ENCODE assay signal across 29 mouse cellular contexts in genomic region chr15:41984267-41984666, GRCm38 (mm10).
DNase-seq lines count a peak whose midpoint lies in the region; ATAC-seq lines count a peak whose summit lies in the region.
"Had no signal": no experiment of that assay in that cellular context is flagged by ENCODE, and none has a peak within 500 bp of the region (broad histone marks: within the 10 kb centered on the region; RNA-seq: fewer than 3 reads in every experiment).

No protein-coding gene starts in this region.

- no peaks in the 10 kb centered on the region for H3K27me3 ChIP-seq in heart, embryonic 10.5 days (ENCODE audit: insufficient read depth, poor library complexity, severe bottlenecking)
- no peaks in the 10 kb centered on the region for H3K27me3 ChIP-seq in limb, embryonic 11.5 days (ENCODE audit: control insufficient read depth, insufficient read depth, low read length)
- no peaks in the 10 kb centered on the region for H3K27me3 ChIP-seq in forebrain, embryonic 16.5 days (replicated peaks; ENCODE audit: control insufficient read depth, insufficient read depth, low read length)
- H3K27me3 ChIP-seq: CH12.LX; forebrain, embryonic 13.5 days; heart, embryonic 15.5 days; hindbrain, embryonic 13.5 days had no signal

- H3K27ac ChIP-seq in heart, embryonic 10.5 days, result no peak overlapping the region
- no peak overlapping the region; the same call in 1 of the 2 replicates for H3K27ac ChIP-seq in limb, embryonic 11.5 days (replicated peaks; ENCODE audit: low read depth, low read length)
- H3K27ac ChIP-seq in forebrain, embryonic 16.5 days (ENCODE audit: low read length), result no peak overlapping the region
- H3K27ac ChIP-seq: forebrain, embryonic 10.5 days; forebrain, embryonic 13.5 days; heart, adult 2 months; heart, embryonic 15.5 days; hindbrain, embryonic 10.5 days; hindbrain, embryonic 13.5 days had no signal

- no peak overlapping the region for H3K4me2 ChIP-seq in limb, embryonic 11.5 days (ENCODE audit: low read depth, severe bottlenecking)
- no peak overlapping the region for H3K4me2 ChIP-seq in forebrain, embryonic 16.5 days (ENCODE audit: low read length)
- H3K4me2 ChIP-seq: forebrain, embryonic 13.5 days; heart, embryonic 11.5 days; heart, embryonic 15.5 days; hindbrain, embryonic 13.5 days had no signal

- H3K9me3 ChIP-seq in heart, embryonic 10.5 days, result no peaks in the 10 kb centered on the region
- H3K9me3 ChIP-seq in limb, embryonic 11.5 days (ENCODE audit: control insufficient read depth, low read length), result no peaks in the 10 kb centered on the region
- H3K9me3 ChIP-seq in forebrain, embryonic 16.5 days (ENCODE audit: control insufficient read depth, low read length), result no peaks in the 10 kb centered on the region
- H3K9me3 ChIP-seq: forebrain, embryonic 10.5 days; forebrain, embryonic 13.5 days; G1E; heart, embryonic 15.5 days; hindbrain, embryonic 10.5 days; hindbrain, embryonic 13.5 days had no signal

- no peak overlapping the region for H3K4me3 ChIP-seq in heart, embryonic 10.5 days
- no peak overlapping the region for H3K4me3 ChIP-seq in limb, embryonic 11.5 days (ENCODE audit: low read depth, low read length)
- H3K4me3 ChIP-seq in forebrain, embryonic 16.5 days (replicated peaks; ENCODE audit: low read length), result no peak overlapping the region
- H3K4me3 ChIP-seq: forebrain, embryonic 10.5 days; forebrain, embryonic 13.5 days; heart, adult 2 months; heart, embryonic 15.5 days; hindbrain, embryonic 10.5 days; hindbrain, embryonic 13.5 days had no signal

- WGBS in heart, embryonic 10.5 days, result 86% methylated on average over 4 of the region's 4 CpGs
- WGBS in limb, embryonic 11.5 days, result 36% methylated on average over 4 of the region's 4 CpGs
- WGBS in forebrain, embryonic 16.5 days, result 94% methylated on average over 4 of the region's 4 CpGs

- H3K36me3 ChIP-seq in heart, embryonic 10.5 days, result no peaks in the 10 kb centered on the region
- no peaks in the 10 kb centered on the region for H3K36me3 ChIP-seq in limb, embryonic 11.5 days (ENCODE audit: control insufficient read depth, insufficient read depth, low read length)
- H3K36me3 ChIP-seq in forebrain, embryonic 16.5 days (ENCODE audit: control insufficient read depth, insufficient read depth), result no peaks in the 10 kb centered on the region
- H3K36me3 ChIP-seq: forebrain, embryonic 10.5 days; G1E; heart, embryonic 15.5 days; hindbrain, embryonic 10.5 days; hindbrain, embryonic 13.5 days had no signal

- H3K9ac ChIP-seq in limb, embryonic 11.5 days (ENCODE audit: low read length), result no peak overlapping the region
- H3K9ac ChIP-seq in forebrain, embryonic 16.5 days (replicated peaks; ENCODE audit: low read depth, low read length), result no peak overlapping the region
- H3K9ac ChIP-seq: forebrain, embryonic 13.5 days; forebrain, postnatal 0 days; heart, embryonic 15.5 days; hindbrain, embryonic 13.5 days had no signal

- ATAC-seq in limb, embryonic 11.5 days (ENCODE audit: insufficient number of reproducible peaks, low FRiP score, low TSS enrichment, low read depth), result peak; percentile 58; the same call in 1 of the 2 replicates
- no peak for ATAC-seq in forebrain, embryonic 16.5 days
- ATAC-seq: forebrain, embryonic 13.5 days; forebrain, postnatal 0 days; hindbrain, embryonic 16.5 days; inflammation-experienced regulatory T-cells, adult 6 months; intestine, embryonic 16.5 days; Patski had no signal

- no peaks in the 10 kb centered on the region for H3K4me1 ChIP-seq in heart, embryonic 10.5 days
- H3K4me1 ChIP-seq in limb, embryonic 11.5 days (ENCODE audit: control insufficient read depth, insufficient read depth, low read length), result peaks cover 8% of the 10 kb centered on the region; the same call in 1 of the 2 replicates
- no peaks in the 10 kb centered on the region for H3K4me1 ChIP-seq in forebrain, embryonic 16.5 days (replicated peaks; ENCODE audit: control insufficient read depth, insufficient read depth, low read length)
- H3K4me1 ChIP-seq: forebrain, embryonic 10.5 days; forebrain, embryonic 13.5 days; heart, embryonic 15.5 days; hindbrain, embryonic 10.5 days; hindbrain, embryonic 13.5 days had no signal

- peak; percentile 49 for DNase-seq in heart, adult 11 months
- no peak for DNase-seq in heart, embryonic 10.5 days (ENCODE audit: low spot score)
- peak; percentile 23 for DNase-seq in forelimb bud, embryonic 11.5 days (ENCODE audit: low read depth, low spot score)
- peak; percentile 30 for DNase-seq in limb, embryonic 11.5 days (ENCODE audit: low spot score)
- no peak for DNase-seq in thymus, postnatal 0 days (ENCODE audit: low spot score)
- DNase-seq: adrenal gland, postnatal 10 days; adrenal gland, postnatal 36 days; B cell, adult 2 months; cerebellum, adult 18-20 months; cerebellum, adult 9-10 months; cerebellum, postnatal 14 days; forebrain, postnatal 0 days; gastrocnemius, postnatal 25 days; heart, adult 2 months; heart, postnatal 10 days; heart, postnatal 36 days had no signal

Comparison
In these comparisons a context has a peak if more than half of its experiments do, and no peak if none do; other contexts are left out.
1. DNase-seq: peak in heart, adult 11 months (single experiment), forelimb bud, embryonic 11.5 days (single experiment) and limb, embryonic 11.5 days (single experiment); none in heart, embryonic 10.5 days (single experiment) and thymus, postnatal 0 days (single experiment).